Mouse (Mus musculus) bone marrow macrophage, adult 2 months (primary cell): ENCODE measurements at regions not wholly inside any gene's neighbourhood (a gene's known extent, or its start where the extent isn't known, plus 50 kb on each side); places are given as distances from the start of the nearest gene placed in this dataset.

ENCODE experiments used
- H3K27ac ChIP-seq: 2 replicates; pipeline ENCODE4 v1.5.1; 2012; ENCODE audit warnings: low read depth, low read length; ENCODE audit not compliant: insufficient read depth
- H3K4me1 ChIP-seq: 2 replicates; pipeline ENCODE4 v1.6.1; 2012; ENCODE audit warnings: low read length; ENCODE audit not compliant: control insufficient read depth, insufficient read depth
- H3K4me3 ChIP-seq: 2 replicates; pipeline ENCODE4 v1.5.1; 2012; ENCODE audit warnings: mild to moderate bottlenecking, low read length, moderate library complexity; ENCODE audit not compliant: insufficient read depth
- CTCF ChIP-seq: IDR thresholded peaks from 2 replicates; pipeline ENCODE4 v1.5.1; 2012; ENCODE audit warnings: low read depth, mild to moderate bottlenecking, low read length, moderate library complexity
- POLR2A ChIP-seq: IDR thresholded peaks from 2 replicates; pipeline ENCODE4 v1.6.1; 2012; ENCODE audit warnings: mild to moderate bottlenecking, low read depth, low read length, borderline replicate concordance

DNA sequence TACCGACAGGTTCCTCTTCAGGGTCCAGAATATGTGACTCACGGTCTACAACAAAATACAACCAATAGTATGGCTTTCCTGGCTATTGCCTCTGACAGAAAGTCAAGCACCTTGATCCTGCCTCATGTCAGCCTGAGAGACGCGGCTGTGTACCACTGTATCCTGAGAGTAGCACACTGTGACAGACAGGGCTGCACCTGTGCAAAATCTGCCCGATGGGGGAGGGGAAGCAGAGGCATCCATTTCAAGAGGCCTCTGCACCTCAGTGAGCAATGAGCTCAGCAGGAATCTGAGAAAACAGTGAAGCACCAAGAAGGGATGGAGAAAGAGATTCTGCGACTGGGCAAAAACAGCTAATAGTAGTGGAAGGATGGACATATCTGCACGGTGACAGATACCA lies 377.3 kb downstream of the Dad1 start:
- no peaks in the 10 kb centered on the region for H3K4me1 ChIP-seq
- TF ChIP-seq CTCF (no peak), POLR2A (no peak)
- no peak overlapping the region for H3K4me3 ChIP-seq
- H3K27ac ChIP-seq: no peak overlapping the region

DNA sequence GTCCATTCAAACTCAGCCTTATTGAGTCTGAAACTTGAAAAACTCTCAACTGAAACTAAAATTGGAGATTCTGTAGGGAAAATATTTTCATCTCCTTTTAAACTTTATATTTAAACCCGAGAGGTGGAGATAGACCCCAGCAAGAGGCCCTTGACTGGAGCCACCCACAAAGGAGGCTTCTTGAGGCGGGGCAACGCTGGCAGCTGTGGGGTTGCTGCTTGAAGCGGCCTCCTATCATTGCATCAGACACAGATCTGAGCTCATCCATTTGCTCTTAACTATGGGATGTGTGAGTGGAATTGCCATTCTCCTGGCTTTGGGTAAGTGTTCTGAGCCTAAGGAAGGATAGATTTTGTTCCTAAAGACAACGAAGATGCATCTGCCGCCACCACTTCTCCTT lies 378.2 kb downstream of the Dad1 start:
- Histone ChIP-seq H3K27ac (no peak overlapping the region), H3K4me1 (no peaks in the 10 kb centered on the region), H3K4me3 (no peak overlapping the region)
- no peak for TF ChIP-seq POLR2A
- TF ChIP-seq CTCF: no peak

DNA sequence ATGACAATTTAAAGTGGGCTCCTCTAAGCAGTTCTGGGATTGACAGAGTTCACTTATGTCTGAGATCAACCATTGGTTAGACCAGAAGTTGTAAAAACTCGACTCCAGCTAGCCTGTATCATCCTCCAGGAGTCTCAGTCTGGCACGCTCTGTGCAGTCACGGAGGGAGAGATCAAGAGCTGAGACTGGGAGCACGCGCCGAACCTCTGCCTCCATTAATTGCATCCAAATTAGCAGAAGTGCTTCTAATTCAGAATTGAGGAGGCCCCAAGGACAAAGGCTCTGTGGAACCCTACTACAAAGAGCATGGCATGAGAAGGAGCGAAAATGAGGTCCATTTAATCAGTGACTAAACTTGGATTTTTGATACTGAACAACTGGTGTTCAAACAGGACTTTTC lies 406.9 kb downstream of the Dad1 start:
- no peak overlapping the region for H3K4me3 ChIP-seq
- no peaks in the 10 kb centered on the region for H3K4me1 ChIP-seq
- no peak for TF ChIP-seq CTCF
- TF ChIP-seq POLR2A: no peak
- H3K27ac ChIP-seq: no peak overlapping the region

DNA sequence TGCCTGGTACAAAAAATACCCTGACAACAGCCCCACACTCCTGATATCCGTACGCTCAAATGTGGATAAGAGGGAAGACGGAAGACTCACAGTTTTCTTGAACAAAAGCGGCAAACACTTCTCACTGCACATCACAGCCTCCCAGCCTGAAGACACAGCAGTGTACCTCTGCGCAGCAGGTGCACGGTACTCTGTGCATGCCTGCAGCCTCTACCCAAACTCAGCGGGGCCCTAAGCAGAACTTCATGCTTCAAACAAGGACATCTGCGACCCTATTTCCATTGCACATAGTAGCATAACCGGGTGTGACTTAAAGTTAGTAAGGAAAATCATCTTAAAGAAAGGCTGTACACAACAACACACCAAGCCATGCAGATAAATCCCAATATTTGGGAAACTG lies 408.3 kb downstream of the Dad1 start:
- Histone ChIP-seq H3K4me1 (no peaks in the 10 kb centered on the region), H3K4me3 (no peak overlapping the region), H3K27ac (no peak overlapping the region)
- TF ChIP-seq POLR2A: no peak
- TF ChIP-seq CTCF: no peak

DNA sequence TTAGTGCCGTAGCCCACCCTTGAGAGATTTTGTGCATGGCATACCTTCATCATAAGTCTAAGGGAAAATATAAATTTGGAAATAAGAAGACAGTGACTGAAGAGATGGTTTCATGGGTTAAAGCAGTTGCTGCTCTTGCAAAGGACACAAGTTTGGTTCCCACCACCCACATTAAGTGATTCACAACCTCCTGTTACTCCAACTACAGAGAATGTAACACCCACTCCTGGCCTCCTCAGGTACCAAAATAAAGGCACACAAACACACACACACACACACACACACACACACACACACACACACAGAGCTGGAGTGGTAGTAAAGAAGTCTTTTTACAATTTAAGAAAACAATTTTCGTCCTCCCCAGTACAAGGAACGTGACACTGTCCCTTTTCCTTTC lies 421.4 kb downstream of the Dad1 start:
- no peaks in the 10 kb centered on the region for H3K4me1 ChIP-seq
- no peak overlapping the region for H3K4me3 ChIP-seq
- H3K27ac ChIP-seq: no peak overlapping the region
- no peak for TF ChIP-seq CTCF
- TF ChIP-seq POLR2A: no peak

DNA sequence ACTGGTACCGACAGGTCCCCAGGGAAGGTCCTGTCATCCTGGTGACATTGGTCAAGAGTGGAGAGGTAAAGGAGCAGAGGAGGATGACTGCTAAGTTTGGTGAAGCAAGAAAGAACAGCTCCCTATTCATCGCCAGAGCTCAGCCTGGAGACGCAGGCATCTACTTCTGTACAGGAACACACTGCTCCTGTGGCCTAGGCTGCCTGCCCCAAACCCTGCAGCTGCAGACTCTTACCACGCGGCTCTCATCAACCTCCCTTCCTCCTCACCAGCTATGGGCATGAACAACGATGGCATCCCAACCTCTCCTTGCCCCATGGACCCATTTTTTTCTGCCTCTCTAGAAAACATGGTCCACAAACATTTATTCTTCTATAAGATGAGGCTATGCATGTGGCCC lies 422.3 kb downstream of the Dad1 start:
- Histone ChIP-seq H3K27ac (no peak overlapping the region), H3K4me3 (no peak overlapping the region), H3K4me1 (no peaks in the 10 kb centered on the region)
- TF ChIP-seq CTCF (no peak), POLR2A (no peak)

DNA sequence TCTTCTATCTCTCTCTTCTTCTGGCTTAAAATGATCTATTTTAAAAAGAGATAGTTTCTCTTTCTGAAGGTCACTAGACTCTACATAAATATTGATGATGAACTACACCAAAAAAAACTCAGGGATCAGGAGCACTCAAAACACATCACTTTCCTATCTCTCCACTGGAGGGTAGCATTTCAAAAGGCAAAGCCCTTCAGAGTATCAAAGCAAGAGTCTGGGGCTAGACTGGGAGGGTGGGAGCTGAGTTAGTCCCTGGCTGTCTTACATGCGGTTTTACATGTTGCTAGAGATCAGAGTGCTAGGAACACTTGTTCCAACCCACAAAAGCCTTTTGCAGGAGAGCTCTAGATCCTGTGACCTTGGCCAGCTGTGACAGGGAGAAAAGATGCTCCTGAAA lies 423.2 kb downstream of the Dad1 start:
- H3K4me3 ChIP-seq: no peak overlapping the region
- H3K4me1 ChIP-seq: no peaks in the 10 kb centered on the region
- no peak overlapping the region for H3K27ac ChIP-seq
- no peak for TF ChIP-seq POLR2A
- TF ChIP-seq CTCF: no peak

DNA sequence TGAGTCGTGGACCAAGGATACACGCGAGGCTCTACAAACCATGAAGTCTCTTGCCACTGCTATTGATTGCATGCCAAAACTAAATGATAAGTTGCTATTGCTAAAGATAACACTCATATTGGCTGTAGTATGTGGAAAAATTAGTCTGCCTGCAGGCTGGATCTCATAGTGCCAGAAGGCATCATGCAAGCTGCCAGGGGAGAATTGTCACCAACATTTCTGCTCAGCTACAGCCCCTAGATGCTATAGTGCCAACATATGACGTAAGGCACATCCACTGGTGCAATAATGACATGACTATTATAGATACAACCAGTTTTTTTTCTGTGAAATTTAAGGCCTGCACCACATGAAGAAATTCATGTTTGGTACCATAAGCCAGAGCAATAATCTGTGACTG lies 427.1 kb downstream of the Dad1 start:
- no peak overlapping the region for H3K4me3 ChIP-seq
- no peak overlapping the region for H3K27ac ChIP-seq
- H3K4me1 ChIP-seq: no peaks in the 10 kb centered on the region
- TF ChIP-seq POLR2A (no peak), CTCF (no peak)

DNA sequence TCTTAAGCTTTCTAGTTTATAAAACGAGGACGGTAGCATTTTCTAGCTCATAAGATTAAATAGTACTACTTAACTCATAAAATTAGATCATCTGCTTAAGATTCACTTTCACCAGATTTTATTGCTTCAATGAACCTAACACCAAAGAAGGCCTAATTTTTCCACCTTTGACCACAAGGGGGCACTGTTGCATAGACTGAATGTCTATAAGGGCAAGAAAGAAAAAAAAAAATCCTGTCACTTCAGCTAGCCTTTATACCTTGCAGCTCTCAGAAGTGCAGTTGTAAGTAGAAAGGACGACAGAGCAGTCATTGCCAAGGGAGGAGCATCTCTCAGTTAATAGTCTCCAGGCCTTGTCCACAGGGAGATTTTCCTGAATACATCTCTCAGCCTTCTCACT lies 447.7 kb downstream of the Dad1 start:
- Histone ChIP-seq H3K27ac (no peak overlapping the region), H3K4me1 (no peaks in the 10 kb centered on the region), H3K4me3 (no peak overlapping the region)
- TF ChIP-seq CTCF (no peak), POLR2A (no peak)

DNA sequence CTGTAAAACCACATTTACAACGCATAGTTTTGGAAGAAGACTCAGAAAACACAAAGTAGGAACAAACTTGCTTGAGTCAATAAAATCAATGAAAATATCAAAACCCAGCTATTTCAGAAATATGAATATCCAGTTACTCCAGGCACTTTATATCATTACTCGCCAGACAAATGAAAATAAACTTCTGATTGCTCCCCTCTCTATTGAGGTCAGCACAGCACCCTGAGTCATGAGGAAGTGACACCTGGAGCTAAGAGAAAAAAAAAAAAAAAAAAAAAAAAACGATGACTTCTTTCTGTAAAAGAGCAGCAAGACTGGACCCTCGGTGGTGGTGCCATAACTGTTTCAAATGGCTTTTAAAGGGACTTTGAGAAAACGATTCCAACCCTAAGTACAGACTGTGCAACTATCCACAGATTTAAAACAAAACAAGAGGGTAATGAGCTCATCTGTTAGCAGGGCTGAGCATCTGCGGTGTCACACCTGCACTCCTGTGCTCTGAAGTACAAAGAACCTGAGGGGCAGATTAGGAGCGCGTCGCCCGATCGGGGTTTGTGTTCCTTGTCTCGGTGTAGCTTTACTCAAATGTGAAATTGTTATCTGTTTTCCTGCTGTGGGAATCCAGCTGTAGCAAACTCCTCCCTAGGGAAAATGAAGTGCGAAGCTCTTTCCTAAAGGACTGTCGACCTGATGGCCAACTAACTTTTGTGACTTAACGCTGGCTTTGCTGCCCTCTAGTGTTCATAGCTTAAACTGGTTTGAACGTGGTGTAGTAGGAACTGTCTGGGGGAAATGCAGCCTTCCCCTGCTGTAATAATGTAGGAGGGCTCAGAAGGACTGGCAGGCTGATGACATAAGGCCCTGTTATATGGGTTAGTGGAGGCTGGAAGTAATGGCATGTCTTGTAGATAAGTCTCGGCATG lies 449.9 kb downstream of the Dad1 start:
- Histone ChIP-seq H3K27ac (no peak overlapping the region), H3K4me1 (no peaks in the 10 kb centered on the region), H3K4me3 (no peak overlapping the region)
- TF ChIP-seq POLR2A: no peak
- TF ChIP-seq CTCF: no peak
